Mouse (Mus musculus) forebrain, embryonic 16.5 days (tissue): ENCODE results near the gene Nek8. TPM values are rescaled to one million over a fixed set of nuclear protein-coding genes. Genes with fewer than 3 reads are reported as not detected.
"Not testable (repeated sequence)": the region's sequence is repeated elsewhere in the genome, so short reads cannot be mapped to it uniquely, and the experiment has no call there.

Source experiments
- ATAC-seq: fragments of 200-750 bp; cut with Nextera tagmentation; 2 replicates; pipeline ENCODE4 v1.8.0; 2017; ENCODE audit warnings: mild to moderate bottlenecking, moderate library complexity
- H3K27ac ChIP-seq: fragments of 300-500 bp; sonication (generic); 2 replicates; pipeline ENCODE4 v1.5.1; 2014; ENCODE audit warnings: low read length, control low read depth
- H3K27me3 ChIP-seq: fragments of 300-500 bp; sonication (generic); replicated peaks from 2 replicates; pipeline ENCODE4 v1.6.1; 2014; ENCODE audit warnings: low read length; ENCODE audit not compliant: control insufficient read depth, insufficient read depth
- H3K36me3 ChIP-seq: fragments of 300-500 bp; sonication (generic); 2 replicates; pipeline ENCODE4 v1.6.1; 2014; ENCODE audit not compliant: control insufficient read depth, insufficient read depth
- H3K4me1 ChIP-seq: fragments of 300-500 bp; sonication (generic); replicated peaks from 2 replicates; pipeline ENCODE4 v1.6.1; 2014; ENCODE audit warnings: low read length; ENCODE audit not compliant: control insufficient read depth, insufficient read depth
- H3K4me2 ChIP-seq: fragments of 300-500 bp; sonication (generic); 2 replicates; pipeline ENCODE4 v1.6.1; 2014; ENCODE audit warnings: mild to moderate bottlenecking, low read length, control low read depth
- H3K4me3 ChIP-seq: fragments of 300-500 bp; sonication (generic); replicated peaks from 2 replicates; pipeline ENCODE4 v1.5.1; 2014; ENCODE audit warnings: mild to moderate bottlenecking, low read length, control low read depth
- H3K9ac ChIP-seq: fragments of 300-500 bp; sonication (generic); replicated peaks from 2 replicates; pipeline ENCODE4 v1.6.1; 2014; ENCODE audit warnings: low read depth, low read length, control low read depth
- H3K9me3 ChIP-seq: fragments of 300-500 bp; sonication (generic); 2 replicates; pipeline ENCODE4 v1.6.1; 2016; ENCODE audit warnings: low read length; ENCODE audit not compliant: control insufficient read depth
- WGBS: fragments of 180-500 bp; shearing (Covaris S2); extraction: QIAGEN DNeasy Blood & Tissue Kit; methylation state at CpG from one replicate; pipeline ENCODE4 v1.1.7; 2014; 5-methylcytosine and 5-hydroxymethylcytosine counted together
- polyA plus RNA-seq: library from polyadenylated mRNA; unstranded; fragments of >200 nt; fragmentation: Nextera tagmentation; extraction: Ambion mirVana; gene quantifications from 2 replicates; pipeline ENCODE4 v1.2.1, GENCODE M21; 2015

Nek8 gene
- polyA plus RNA-seq, 1 experiment from 2014 or later = 5.1 TPM

GRCm38 (mm10) chr11:78184702-78185101 is 8.2 kb upstream of the Nek8 start:
- peaks cover 31% of the 10 kb centered on the region for H3K4me1 ChIP-seq
- H3K27ac ChIP-seq, H3K9ac ChIP-seq, ATAC-seq, H3K4me2 ChIP-seq, H3K9me3 ChIP-seq, H3K27me3 ChIP-seq, H3K4me3 ChIP-seq: not testable (repeated sequence)
- 94% methylated on average over 6 of the region's 6 CpGs for WGBS
- H3K36me3 ChIP-seq = peaks cover 17% of the 10 kb centered on the region

DNA sequence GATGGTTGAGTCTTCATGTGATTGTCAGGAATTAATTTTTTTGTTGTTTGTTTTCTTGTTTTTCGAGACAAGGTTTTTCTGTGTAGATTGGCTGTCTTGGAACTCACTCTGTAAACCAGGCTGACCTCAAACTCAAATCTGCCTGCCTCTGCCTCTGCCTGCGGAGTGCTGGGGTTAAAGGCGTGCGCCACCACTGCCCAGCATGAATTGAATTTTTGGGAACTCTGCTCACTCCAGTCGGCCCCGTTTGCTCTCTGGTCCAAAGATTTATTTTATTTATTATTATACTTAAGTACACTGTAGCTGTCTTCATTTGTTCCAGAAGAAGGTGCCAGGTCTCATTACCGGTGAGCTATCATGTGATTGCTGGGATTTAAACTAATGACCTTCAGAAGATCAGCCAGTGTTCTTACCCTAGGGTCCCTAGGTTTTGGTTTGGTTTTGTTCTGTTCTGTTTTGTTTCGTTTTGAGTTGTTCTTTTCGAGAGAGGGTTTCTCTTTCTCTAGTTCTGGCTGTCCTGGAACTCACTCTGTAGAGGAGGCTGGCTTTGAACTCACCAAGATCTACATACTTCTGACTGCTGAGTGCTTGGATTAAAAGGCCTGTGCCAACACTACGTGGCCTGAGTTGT is 7.5 kb upstream of the Nek8 start:
- ATAC-seq = peak; percentile 4; the same call in 1 of the 2 replicates
- 54% methylated on average over 10 of the region's 10 CpGs for WGBS
- H3K27me3 ChIP-seq = no peaks in the 10 kb centered on the region
- H3K4me2 ChIP-seq = peak overlapping the region; percentile 34
- no peaks in the 10 kb centered on the region for H3K9me3 ChIP-seq
- H3K4me3 ChIP-seq = peak overlapping the region; percentile 88; the same call in 1 of the 2 replicates
- peaks cover 33% of the 10 kb centered on the region for H3K4me1 ChIP-seq
- H3K27ac ChIP-seq = no peak overlapping the region
- H3K9ac ChIP-seq = 0 out of 2 replicates have a peak overlapping the region, but pooled peaks have one; percentile 1
- peaks cover 19% of the 10 kb centered on the region for H3K36me3 ChIP-seq

DNA sequence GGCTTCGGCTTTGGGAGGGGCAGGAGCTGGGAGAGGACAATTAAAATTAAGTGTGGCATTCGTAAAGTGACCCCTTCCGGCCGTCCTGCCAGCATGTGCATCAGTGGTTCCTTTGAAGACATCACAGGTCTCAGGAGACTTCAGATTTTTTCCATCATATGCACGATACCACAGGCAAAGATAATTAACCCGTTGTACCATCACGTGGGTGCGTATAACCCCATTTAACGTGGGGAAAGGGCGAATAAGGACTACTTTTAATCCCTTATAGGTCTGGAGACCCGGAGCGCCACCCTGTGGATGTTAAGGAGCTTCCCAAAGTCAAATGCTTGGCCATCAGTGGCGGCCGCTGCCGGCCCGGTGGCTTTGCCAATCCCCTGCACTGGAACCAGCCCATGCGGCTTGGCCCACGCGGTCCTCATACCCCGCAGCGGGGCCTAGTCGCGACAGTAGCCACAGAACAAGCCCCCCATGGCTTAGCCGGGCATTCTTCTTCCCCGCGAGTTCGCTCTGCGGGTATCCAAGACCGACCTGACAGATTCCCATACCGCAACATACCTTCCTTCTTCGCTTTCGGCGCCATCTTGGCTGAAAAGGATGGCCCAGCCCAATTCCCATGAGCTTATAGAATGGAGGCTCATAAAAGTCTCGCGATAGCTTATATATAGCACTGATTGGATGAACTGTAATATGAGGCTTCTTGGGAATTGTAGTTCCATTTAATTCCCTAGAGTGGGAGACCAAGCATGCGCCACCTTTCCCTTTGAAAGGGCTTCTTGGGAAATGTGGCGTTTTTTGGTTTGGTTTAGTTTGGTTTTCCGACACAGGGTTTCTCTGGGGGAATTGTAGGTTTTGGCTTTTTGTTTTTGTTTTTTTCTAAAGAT is 6.7 kb upstream of the Nek8 start, which contains the start of gene Rpl23a:
Rpl23a (minus strand) TSS at position 624 of the 884 bp plus-strand sequence.
- peaks cover 41% of the 10 kb centered on the region for H3K4me1 ChIP-seq
- peak within 1 kb of the TSS; percentile 88 for H3K4me3 ChIP-seq
- H3K27me3 ChIP-seq = no peaks in the 10 kb centered on the region
- WGBS = under 1% methylated on average over 38 of the region's 38 CpGs
- ATAC-seq = peak; percentile 96
- H3K27ac ChIP-seq = peak within 1 kb of the TSS; percentile 95
- no peaks in the 10 kb centered on the region for H3K9me3 ChIP-seq
- peaks cover 19% of the 10 kb centered on the region for H3K36me3 ChIP-seq
- peak within 1 kb of the TSS; percentile 96 for H3K9ac ChIP-seq
- H3K4me2 ChIP-seq = peak within 1 kb of the TSS; percentile 59

DNA sequence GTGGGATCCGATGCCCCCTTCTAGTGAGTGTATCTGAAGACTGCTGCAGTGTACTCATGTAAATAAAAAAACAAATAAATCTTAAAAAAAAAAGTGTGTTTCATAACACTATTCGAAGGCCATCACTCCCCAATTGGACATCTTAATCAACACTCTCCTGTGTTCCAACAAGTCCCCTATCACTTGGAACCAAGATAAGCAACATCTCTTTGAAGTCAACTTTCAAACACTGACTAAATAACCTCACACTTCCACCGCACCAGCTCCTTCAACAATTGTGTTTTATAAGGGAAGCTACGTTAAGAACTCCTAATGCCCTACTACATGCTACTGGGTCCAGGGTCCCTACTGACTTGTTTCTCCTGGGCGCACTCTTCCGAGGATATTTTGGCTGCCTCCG is 6.0 kb upstream of the Nek8 start:
- Histone ChIP-seq H3K4me1 (peaks cover 46% of the 10 kb centered on the region), H3K9me3 (no peaks in the 10 kb centered on the region), H3K9ac (peak overlapping the region; percentile 96), H3K27ac (no peak overlapping the region), H3K4me3 (peak overlapping the region; percentile 88), H3K27me3 (no peaks in the 10 kb centered on the region), H3K4me2 (peak overlapping the region; percentile 59), H3K36me3 (peaks cover 19% of the 10 kb centered on the region)
- no peak for ATAC-seq
- WGBS = 8% methylated on average over 7 of the region's 7 CpGs

GRCm38 (mm10) chr11:78181830-78182357 is 5.4 kb upstream of the Nek8 start:
- no peaks in the 10 kb centered on the region for H3K9me3 ChIP-seq
- H3K27me3 ChIP-seq = no peaks in the 10 kb centered on the region
- whole genome bisulfite sequencing = 45% methylated on average over 2 of the region's 2 CpGs
- H3K4me3 ChIP-seq = peak overlapping the region; percentile 88
- H3K4me2 ChIP-seq = peak overlapping the region; percentile 59
- peaks cover 19% of the 10 kb centered on the region for H3K36me3 ChIP-seq
- H3K4me1 ChIP-seq = peaks cover 51% of the 10 kb centered on the region
- ATAC-seq = no peak
- no peak overlapping the region for H3K9ac ChIP-seq
- no peak overlapping the region for H3K27ac ChIP-seq

DNA sequence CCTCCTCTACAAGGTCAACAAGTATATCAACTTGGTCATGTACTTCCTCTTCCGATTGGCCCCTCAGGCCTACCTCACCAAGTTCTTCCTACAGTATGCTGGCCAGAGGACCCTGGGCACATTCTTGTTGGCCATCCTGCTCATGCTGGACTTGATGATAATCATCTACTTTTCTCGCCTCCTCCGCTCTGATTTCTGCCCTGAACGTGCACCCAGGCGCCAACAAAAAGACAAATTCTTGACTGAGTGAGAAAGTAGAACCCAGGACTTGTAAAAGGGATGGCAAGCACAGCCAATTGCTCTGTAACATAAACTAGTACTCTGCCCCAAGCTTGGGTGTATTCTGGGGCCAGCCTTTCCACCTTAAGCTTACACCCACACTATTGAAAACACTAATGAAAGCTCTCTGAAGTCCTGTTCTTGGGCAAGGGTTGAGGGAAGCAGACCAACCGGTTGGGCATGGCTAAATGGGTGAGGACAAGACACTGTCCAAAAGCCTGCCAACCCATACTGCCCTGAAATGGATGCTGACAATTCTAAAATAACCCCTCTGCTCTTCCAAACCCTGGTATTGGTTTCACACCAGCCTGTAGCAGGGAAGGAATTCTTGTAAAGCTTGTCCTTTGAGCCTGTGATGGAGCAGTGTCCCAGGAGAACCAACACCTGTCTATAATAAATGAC is 3.7 kb upstream of the Nek8 start:
- H3K27ac ChIP-seq = no peak overlapping the region
- no peak overlapping the region for H3K4me3 ChIP-seq
- H3K9ac ChIP-seq = no peak overlapping the region
- 86% methylated on average over 6 of the region's 6 CpGs for WGBS
- peaks cover 57% of the 10 kb centered on the region for H3K4me1 ChIP-seq
- H3K4me2 ChIP-seq = no peak overlapping the region
- H3K27me3 ChIP-seq = no peaks in the 10 kb centered on the region
- peaks cover 19% of the 10 kb centered on the region for H3K36me3 ChIP-seq
- no peak for ATAC-seq
- no peaks in the 10 kb centered on the region for H3K9me3 ChIP-seq

- WGBS = 32% methylated on average over 8 of the region's 8 CpGs
- Histone ChIP-seq H3K4me3 (peak overlapping the region; percentile 44), H3K36me3 (peaks cover 19% of the 10 kb centered on the region), H3K4me1 (peaks cover 57% of the 10 kb centered on the region), H3K4me2 (peak overlapping the region; percentile 68), H3K9me3 (no peaks in the 10 kb centered on the region), H3K9ac (no peak overlapping the region; the same call in 1 of the 2 replicates), H3K27ac (no peak overlapping the region), H3K27me3 (no peaks in the 10 kb centered on the region)
- ATAC-seq = no peak
Observed at GRCm38 (mm10) chr11:78179438-78179999, 3.0 kb upstream of the Nek8 start.

DNA sequence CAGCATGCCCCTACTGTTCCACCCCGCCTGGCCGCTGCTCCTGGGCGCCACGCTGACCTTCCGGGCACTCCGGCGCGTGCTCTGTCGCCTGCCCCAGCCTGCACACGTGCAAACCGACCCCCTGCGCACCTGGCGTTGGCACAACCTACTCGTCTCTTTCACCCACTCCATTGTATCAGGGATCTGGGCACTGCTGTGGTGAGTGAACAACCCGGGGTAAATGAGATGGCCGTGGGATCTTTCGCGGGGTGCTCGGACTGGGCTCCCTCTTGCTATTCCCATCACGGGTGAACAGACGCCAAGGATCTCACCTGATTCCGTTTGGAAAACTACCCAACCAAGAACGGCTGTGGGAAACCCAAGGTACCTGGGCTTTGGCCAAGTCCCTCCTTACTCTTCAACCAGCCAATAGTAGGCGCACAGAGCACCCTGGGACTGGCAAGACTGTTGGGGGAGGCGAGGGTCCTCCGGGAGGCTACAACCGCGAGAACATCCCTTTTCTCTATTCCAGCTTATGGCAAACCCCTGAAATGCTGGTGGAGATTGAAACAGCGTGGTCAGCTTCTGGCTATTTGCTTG is 2.5 kb upstream of the Nek8 start:
- H3K27ac ChIP-seq = peak overlapping the region; percentile 86
- 2% methylated on average over 29 of the region's 29 CpGs for WGBS
- H3K9ac ChIP-seq = peak overlapping the region; percentile 58
- no peaks in the 10 kb centered on the region for H3K9me3 ChIP-seq
- H3K4me1 ChIP-seq = peaks cover 54% of the 10 kb centered on the region
- peaks cover 19% of the 10 kb centered on the region for H3K36me3 ChIP-seq
- H3K27me3 ChIP-seq = no peaks in the 10 kb centered on the region
- H3K4me2 ChIP-seq = peak overlapping the region; percentile 68
- no peak for ATAC-seq
- peak overlapping the region; percentile 44 for H3K4me3 ChIP-seq
